Mouse (Mus musculus) mammary gland, adult 2 months (tissue): ENCODE results near the gene Gmeb1. TPM values are rescaled to one million over a fixed set of nuclear protein-coding genes. Genes with fewer than 3 reads are reported as not detected.

Source experiments
- polyA plus RNA-seq: library from polyadenylated mRNA; depleted of rRNA; stranded (reverse); fragments of >200 nt; gene quantifications from 2 replicates; pipeline ENCODE4 v1.2.3, GENCODE M21; 2012; ENCODE audit warnings: low replicate concordance; rRNA removed

Gene Gmeb1
- polyA plus RNA-seq = 11.4 and 15.9 TPM in 2 replicates

GRCm38 (mm10) chr4:132261514-132262357 is at the start of gene Gmeb1:
TSS of gene Gmeb1 (minus strand) at chr4:132261602.

GRCm38 (mm10) chr4:132302939-132303479 is 41.6 kb upstream of the Gmeb1 start, which contains the start of gene Rab42:
TSS of gene Rab42 (minus strand) at chr4:132303385.

DNA sequence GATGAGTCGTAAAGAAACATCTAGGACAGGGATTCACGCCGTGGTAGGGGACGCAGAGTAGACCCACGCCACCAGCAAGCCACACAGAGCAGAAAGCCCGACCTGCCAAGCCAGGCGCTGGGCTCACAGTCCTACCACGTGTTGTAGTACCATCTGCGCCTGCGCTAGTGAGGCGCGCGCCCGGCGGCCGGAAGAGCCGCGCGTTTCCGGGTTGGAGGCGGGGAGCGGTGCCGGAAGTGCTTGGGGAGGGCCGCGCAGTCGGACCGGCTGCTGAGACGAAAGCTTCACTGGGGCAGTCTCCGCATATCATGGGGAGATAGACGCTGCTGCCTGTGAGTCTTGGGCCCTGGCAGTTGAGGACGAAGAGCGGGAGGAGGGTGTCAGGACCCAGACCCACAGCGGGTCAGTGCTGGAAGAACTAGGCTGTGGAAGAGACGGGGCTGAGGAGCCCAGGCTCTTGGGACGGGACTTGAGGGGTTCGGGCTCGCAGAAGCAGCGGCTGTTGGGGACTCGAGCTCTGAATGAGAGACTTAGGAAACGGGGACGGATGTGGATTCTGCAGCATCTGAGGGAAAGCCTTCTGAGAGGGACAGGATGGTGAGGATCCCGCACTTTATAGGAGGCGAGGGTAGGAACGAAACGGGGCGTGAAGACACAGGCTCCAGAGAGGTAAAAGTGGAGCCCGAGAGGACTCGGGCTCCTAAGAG is 12.9 kb upstream of the Gmeb1 start, which contains the start of gene Taf12:
Gene Taf12 (plus strand): TSS at position 220 of the 707 bp plus-strand sequence.

DNA sequence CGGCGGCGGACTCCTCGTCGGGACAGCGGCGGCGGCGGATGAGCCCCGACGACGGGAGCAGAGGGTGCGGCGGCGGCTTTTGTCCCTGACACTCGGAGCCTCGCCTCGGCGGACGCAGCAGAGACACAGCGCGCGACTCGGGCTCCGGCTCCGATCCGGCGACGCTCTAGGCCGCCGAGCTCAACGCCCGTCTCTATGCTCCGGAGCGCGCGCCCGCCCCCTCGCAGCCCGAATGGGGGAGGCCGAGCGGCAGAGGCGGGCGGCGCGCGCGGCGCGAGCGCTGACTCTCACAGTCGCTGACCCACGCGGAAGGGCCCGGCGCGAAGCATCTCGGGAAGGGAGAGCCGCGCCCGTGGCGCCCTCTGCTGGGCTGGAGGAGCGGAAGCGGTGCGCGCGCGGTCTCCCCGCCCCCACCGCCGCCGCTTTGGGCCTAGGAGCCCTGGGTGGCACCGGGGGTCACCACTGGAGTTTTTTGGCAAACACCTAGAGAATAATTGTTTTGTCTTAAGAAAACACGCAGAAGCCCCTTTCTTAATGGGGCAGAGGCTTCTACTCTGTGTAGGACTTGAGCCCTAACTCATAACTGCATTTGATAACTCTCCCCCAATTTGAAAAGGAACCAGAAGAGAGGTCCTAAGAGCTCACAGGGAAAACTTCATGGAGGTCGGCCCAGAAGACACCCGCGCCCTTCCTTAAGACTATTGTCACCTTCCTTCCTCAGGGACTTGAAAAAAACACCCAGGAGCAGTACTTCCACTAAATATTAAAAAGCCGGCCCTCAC is 49.3 kb downstream of the Gmeb1 start, which contains the start of gene Ythdf2:
Gene Ythdf2 (minus strand): TSS at position 351 of the 782 bp plus-strand sequence.

Other genes starting within 250 kb of the Gmeb1 start
- gene Gm10300, start 186.9 kb downstream of the Gmeb1 start, polyA plus RNA-seq = 0.12 and 0.14 TPM in 2 replicates
- 23.8 and 31.9 TPM in 2 replicates for gene Epb41, start 186.3 kb downstream of the Gmeb1 start, polyA plus RNA-seq
- gene Oprd1, start 117.1 kb downstream of the Gmeb1 start, polyA plus RNA-seq = 1.7 and 4.6 TPM in 2 replicates
- gene Ythdf2, start 49.3 kb downstream of the Gmeb1 start, polyA plus RNA-seq = 15.4 and 24.5 TPM in 2 replicates
- 3.7 and 8.7 TPM in 2 replicates for gene Taf12, start 12.8 kb upstream of the Gmeb1 start, polyA plus RNA-seq
- gene Rab42, start 41.8 kb upstream of the Gmeb1 start, polyA plus RNA-seq = 3.2 and 5.4 TPM in 2 replicates
- 15.3 and 18.3 TPM in 2 replicates for gene Trnau1ap, start 67.9 kb upstream of the Gmeb1 start, polyA plus RNA-seq
- gene Rcc1, start 92.0 kb upstream of the Gmeb1 start, polyA plus RNA-seq = 5.9 and 6.3 TPM in 2 replicates
- 6.6 and 7.6 TPM in 2 replicates for gene Phactr4, start 160.9 kb upstream of the Gmeb1 start, polyA plus RNA-seq
- 3.0 and 3.6 TPM in 2 replicates for gene Med18, start 202.3 kb upstream of the Gmeb1 start, polyA plus RNA-seq
- 10.1 and 11.3 TPM in 2 replicates for gene Sesn2, start 248.9 kb upstream of the Gmeb1 start, polyA plus RNA-seq